Mouse (Mus musculus): ENCODE data around the gene Yes1.
"Not testable (repeated sequence)": the region's sequence is repeated elsewhere in the genome, so short reads cannot be mapped to it uniquely, and the experiment has no call there.

The Yes1 gene

GRCm38 (mm10) chr5:32706226-32706780 lies 95.3 kb downstream of the Yes1 start:
- no peak for DNase-seq (ENCODE audit: low spot score in 2 of 2)

GRCm38 (mm10) chr5:32711485-32711884 lies 100.5 kb downstream of the Yes1 start:
- DNase-seq (ENCODE audit: low spot score in 2 of 2), result no peak

- no peak for DNase-seq (ENCODE audit: low spot score in 2 of 2)
These were observed 101.5 kb downstream of the Yes1 start for GRCm38 (mm10) chr5:32712221-32713041.

GRCm38 (mm10) chr5:32713042-32713702 lies 102.2 kb downstream of the Yes1 start:
- DNase-seq (ENCODE audit: low spot score in 2 of 2), result no peak

GRCm38 (mm10) chr5:32713703-32714467 lies 102.9 kb downstream of the Yes1 start:
- peak; percentile 78 to 94 for DNase-seq (ENCODE audit: low spot score in 2 of 2)

GRCm38 (mm10) chr5:32717726-32718125 lies 106.8 kb downstream of the Yes1 start:
- DNase-seq (ENCODE audit: low spot score in 2 of 2), result no peak

GRCm38 (mm10) chr5:32718916-32719315 lies 107.9 kb downstream of the Yes1 start:
- DNase-seq (ENCODE audit: low spot score in 2 of 2), result no peak

- no peak for DNase-seq (ENCODE audit: low spot score in 2 of 2)
These were observed 109.4 kb downstream of the Yes1 start for GRCm38 (mm10) chr5:32720416-32720815.

GRCm38 (mm10) chr5:32721316-32721715 lies 110.3 kb downstream of the Yes1 start:
- DNase-seq (ENCODE audit: low spot score in 2 of 2), result no peak

- no peak for DNase-seq (ENCODE audit: low spot score in 2 of 2)
These were observed 111.3 kb downstream of the Yes1 start for GRCm38 (mm10) chr5:32722263-32722662.

GRCm38 (mm10) chr5:32722711-32723110 lies 111.7 kb downstream of the Yes1 start:
- not testable (repeated sequence) for DNase-seq (ENCODE audit: low spot score in 2 of 2)

- no peak for DNase-seq (ENCODE audit: low spot score in 2 of 2)
These were observed 113.0 kb downstream of the Yes1 start for GRCm38 (mm10) chr5:32723981-32724380.

GRCm38 (mm10) chr5:32725397-32725796 lies 114.4 kb downstream of the Yes1 start:
- DNase-seq (ENCODE audit: low spot score in 2 of 2), result peak; percentile 11 to 58

- no peak for DNase-seq (ENCODE audit: low spot score in 2 of 2)
These were observed 117.3 kb downstream of the Yes1 start for GRCm38 (mm10) chr5:32728300-32728699.

- no peak for DNase-seq (ENCODE audit: low spot score in 2 of 2)
These were observed 117.9 kb downstream of the Yes1 start for GRCm38 (mm10) chr5:32728851-32729250.

GRCm38 (mm10) chr5:32733892-32734291 lies 122.9 kb downstream of the Yes1 start:
- DNase-seq (ENCODE audit: low spot score in 2 of 2), result not testable (repeated sequence)

- no peak for DNase-seq (ENCODE audit: low spot score in 2 of 2)
These were observed 124.8 kb downstream of the Yes1 start for GRCm38 (mm10) chr5:32735779-32736178.
